Mouse (Mus musculus) embryonic facial prominence, embryonic 13.5 days (tissue): ENCODE results near the gene Ago4. TPM values are rescaled to one million over a fixed set of nuclear protein-coding genes. Genes with fewer than 3 reads are reported as not detected.

Source experiments
- ATAC-seq: fragments of 200-750 bp; cut with Nextera tagmentation; 2 replicates; pipeline ENCODE4 v1.8.0; 2017; ENCODE audit warnings: low read depth; ENCODE audit not compliant: insufficient number of reproducible peaks, insufficient read depth, low FRiP score, low TSS enrichment
- H3K27ac ChIP-seq: fragments of 300-500 bp; sonication (generic); 2 replicates; pipeline ENCODE4 v1.5.1; 2015; ENCODE audit warnings: moderate library complexity, mild to moderate bottlenecking, inconsistent platforms
- H3K27me3 ChIP-seq: fragments of 300-500 bp; sonication (generic); 2 replicates; pipeline ENCODE4 v1.6.1; 2015; ENCODE audit warnings: mild to moderate bottlenecking, inconsistent platforms
- H3K36me3 ChIP-seq: fragments of 300-500 bp; sonication (generic); 2 replicates; pipeline ENCODE4 v1.6.1; 2015; ENCODE audit warnings: mild to moderate bottlenecking, inconsistent platforms
- H3K4me1 ChIP-seq: fragments of 300-500 bp; sonication (generic); 2 replicates; pipeline ENCODE4 v1.6.1; 2015; ENCODE audit warnings: inconsistent platforms
- H3K4me2 ChIP-seq: fragments of 300-500 bp; sonication (generic); 2 replicates; pipeline ENCODE4 v1.6.1; 2015; ENCODE audit warnings: moderate library complexity, mild to moderate bottlenecking, inconsistent platforms
- H3K4me3 ChIP-seq: fragments of 300-500 bp; sonication (generic); 2 replicates; pipeline ENCODE4 v1.5.1; 2015; ENCODE audit warnings: mild to moderate bottlenecking, inconsistent platforms
- H3K9ac ChIP-seq: fragments of 300-500 bp; sonication (generic); 2 replicates; pipeline ENCODE4 v1.6.1; 2015; ENCODE audit warnings: mild to moderate bottlenecking, inconsistent platforms
- H3K9me3 ChIP-seq: fragments of 300-500 bp; sonication (generic); 2 replicates; pipeline ENCODE4 v1.6.1; 2016; ENCODE audit warnings: inconsistent platforms
- WGBS: fragments of 180-500 bp; shearing (Covaris S2); methylation state at CpG from one replicate; pipeline ENCODE4 v1.1.7; 2015; ENCODE audit warnings: mixed read lengths; 5-methylcytosine and 5-hydroxymethylcytosine counted together
- polyA plus RNA-seq: library from polyadenylated mRNA; unstranded; fragments of >200 nt; fragmentation: Nextera tagmentation; extraction: Ambion mirVana; gene quantifications from 2 replicates; pipeline ENCODE4 v1.2.1, GENCODE M21; 2015

The Ago4 gene
- polyA plus RNA-seq, 1 experiment from 2014 or later = 3.9 TPM

GRCm38 (mm10) chr4:126512308-126513066, 20.8 kb downstream of the Ago4 start:
- ATAC-seq = no peak
- no peak overlapping the region for H3K4me2 ChIP-seq
- H3K9me3 ChIP-seq = no peaks in the 10 kb centered on the region
- H3K27ac ChIP-seq = no peak overlapping the region
- WGBS = 73% methylated on average over 6 of the region's 6 CpGs
- no peaks in the 10 kb centered on the region for H3K27me3 ChIP-seq
- no peak overlapping the region for H3K4me3 ChIP-seq
- H3K9ac ChIP-seq = no peak overlapping the region
- peaks cover 34% of the 10 kb centered on the region for H3K36me3 ChIP-seq
- H3K4me1 ChIP-seq = no peaks in the 10 kb centered on the region

GRCm38 (mm10) chr4:126511013-126511412, 22.3 kb downstream of the Ago4 start:
- 86% methylated on average over 5 of the region's 5 CpGs for WGBS
- H3K27ac ChIP-seq = no peak overlapping the region
- H3K36me3 ChIP-seq = peaks cover 43% of the 10 kb centered on the region
- no peaks in the 10 kb centered on the region for H3K9me3 ChIP-seq
- H3K4me1 ChIP-seq = no peaks in the 10 kb centered on the region
- no peak overlapping the region for H3K4me2 ChIP-seq
- no peak for ATAC-seq
- H3K9ac ChIP-seq = no peak overlapping the region
- H3K27me3 ChIP-seq = no peaks in the 10 kb centered on the region
- H3K4me3 ChIP-seq = no peak overlapping the region

GRCm38 (mm10) chr4:126509072-126509471, 24.2 kb downstream of the Ago4 start:
- Histone ChIP-seq H3K27me3 (no peaks in the 10 kb centered on the region), H3K9ac (no peak overlapping the region), H3K27ac (no peak overlapping the region), H3K4me2 (no peak overlapping the region), H3K9me3 (no peaks in the 10 kb centered on the region), H3K4me1 (no peaks in the 10 kb centered on the region), H3K4me3 (no peak overlapping the region), H3K36me3 (peaks cover 55% of the 10 kb centered on the region)
- 92% methylated on average over 2 of the region's 2 CpGs for WGBS
- ATAC-seq = no peak

GRCm38 (mm10) chr4:126508110-126508899, 25.0 kb downstream of the Ago4 start:
- no peak overlapping the region for H3K9ac ChIP-seq
- no peak for ATAC-seq
- no peaks in the 10 kb centered on the region for H3K27me3 ChIP-seq
- H3K9me3 ChIP-seq = no peaks in the 10 kb centered on the region
- no peak overlapping the region for H3K4me2 ChIP-seq
- peaks cover 52% of the 10 kb centered on the region for H3K36me3 ChIP-seq
- H3K27ac ChIP-seq = no peak overlapping the region
- no peaks in the 10 kb centered on the region for H3K4me1 ChIP-seq
- no peak overlapping the region for H3K4me3 ChIP-seq
- 65% methylated on average over 14 of the region's 14 CpGs for WGBS

- WGBS = 52% methylated on average over 8 of the region's 8 CpGs
- ATAC-seq = no peak
Observed at GRCm38 (mm10) chr4:126502977-126503309, 30.3 kb downstream of the Ago4 start.

GRCm38 (mm10) chr4:126502141-126502976, 30.9 kb downstream of the Ago4 start:
- ATAC-seq = no peak
- Histone ChIP-seq H3K4me1 (0 out of 2 replicates have a peak, but pooled peaks cover 4% of the 10 kb centered on the region), H3K27me3 (no peaks in the 10 kb centered on the region), H3K9ac (no peak overlapping the region), H3K4me3 (no peak overlapping the region), H3K9me3 (no peaks in the 10 kb centered on the region), H3K36me3 (peaks cover 24% of the 10 kb centered on the region), H3K27ac (no peak overlapping the region), H3K4me2 (no peak overlapping the region)
- 62% methylated on average over 6 of the region's 6 CpGs for WGBS

More at GRCm38 (mm10) chr4:126502977-126503309, 30.3 kb downstream of the Ago4 start:
- no peaks in the 10 kb centered on the region for H3K27me3 ChIP-seq
- no peak overlapping the region for H3K4me3 ChIP-seq
- H3K4me2 ChIP-seq = no peak overlapping the region
- 0 out of 2 replicates have a peak, but pooled peaks cover 4% of the 10 kb centered on the region for H3K4me1 ChIP-seq
- H3K9ac ChIP-seq = no peak overlapping the region
- H3K9me3 ChIP-seq = no peaks in the 10 kb centered on the region
- peaks cover 24% of the 10 kb centered on the region for H3K36me3 ChIP-seq
- H3K27ac ChIP-seq = no peak overlapping the region

GRCm38 (mm10) chr4:126498601-126499000, 34.7 kb downstream of the Ago4 start:
- Histone ChIP-seq H3K27ac (no peak overlapping the region), H3K4me1 (0 out of 2 replicates have a peak, but pooled peaks cover 4% of the 10 kb centered on the region), H3K4me2 (no peak overlapping the region), H3K36me3 (peaks cover 7% of the 10 kb centered on the region; the same call in 1 of the 2 replicates), H3K4me3 (no peak overlapping the region), H3K9ac (no peak overlapping the region), H3K9me3 (no peaks in the 10 kb centered on the region), H3K27me3 (no peaks in the 10 kb centered on the region)
- WGBS = 77% methylated on average over 1 of the region's 1 CpGs
- ATAC-seq = no peak

- WGBS = 67% methylated on average over 2 of the region's 2 CpGs
- no peaks in the 10 kb centered on the region for H3K9me3 ChIP-seq
- H3K27ac ChIP-seq = 0 out of 2 replicates have a peak overlapping the region, but pooled peaks have one; percentile 36
- H3K9ac ChIP-seq = no peak overlapping the region
- H3K4me2 ChIP-seq = no peak overlapping the region
- H3K4me1 ChIP-seq = no peaks in the 10 kb centered on the region
- H3K4me3 ChIP-seq = no peak overlapping the region
- no peaks in the 10 kb centered on the region for H3K27me3 ChIP-seq
- peaks cover 13% of the 10 kb centered on the region; the same call in 1 of the 2 replicates for H3K36me3 ChIP-seq
- no peak for ATAC-seq
Observed at GRCm38 (mm10) chr4:126496963-126497362, 36.3 kb downstream of the Ago4 start.

GRCm38 (mm10) chr4:126495942-126496790, 37.1 kb downstream of the Ago4 start:
- Histone ChIP-seq H3K27ac (0 out of 2 replicates have a peak overlapping the region, but pooled peaks have one; percentile 36), H3K9ac (no peak overlapping the region), H3K4me3 (no peak overlapping the region), H3K36me3 (peaks cover 13% of the 10 kb centered on the region; the same call in 1 of the 2 replicates), H3K4me2 (no peak overlapping the region), H3K27me3 (no peaks in the 10 kb centered on the region), H3K9me3 (no peaks in the 10 kb centered on the region), H3K4me1 (no peaks in the 10 kb centered on the region)
- no peak for ATAC-seq
- 66% methylated on average over 5 of the region's 5 CpGs for WGBS

- ATAC-seq = no peak
- WGBS = 64% methylated on average over 5 of the region's 5 CpGs
- H3K4me1 ChIP-seq = no peaks in the 10 kb centered on the region
- H3K27me3 ChIP-seq = no peaks in the 10 kb centered on the region
- no peaks in the 10 kb centered on the region for H3K9me3 ChIP-seq
- H3K9ac ChIP-seq = no peak overlapping the region
- no peak overlapping the region for H3K27ac ChIP-seq
- H3K36me3 ChIP-seq = peaks cover 17% of the 10 kb centered on the region; the same call in 1 of the 2 replicates
- H3K4me2 ChIP-seq = no peak overlapping the region
- no peak overlapping the region for H3K4me3 ChIP-seq
Observed at GRCm38 (mm10) chr4:126495453-126495852, 37.8 kb downstream of the Ago4 start.
